Mouse (Mus musculus) right cerebral cortex, postnatal 36 days (tissue): ENCODE measurements around the gene Serpina1b.
A peak's percentile ranks its signal among the peaks of the same experiment; 100 is the strongest.
"Not testable (repeated sequence)": the region's sequence is repeated elsewhere in the genome, so short reads cannot be mapped to it uniquely, and the experiment has no call there.

Source experiments
- DNase-seq, 2 experiments: peaks; one replicate each; pipeline ENCODE4 v3.0.0; 2022; ENCODE audit warnings: low spot score in 2 of 2, mixed read lengths in 1 of 2

Gene Serpina1b

GRCm38 (mm10) chr12:103700144-103700750 lies 129.9 kb downstream of the Serpina1b start:
- no peak for DNase-seq

GRCm38 (mm10) chr12:103695429-103695828 lies 134.7 kb downstream of the Serpina1b start, which contains the start of gene Serpina1f:
TSS of gene Serpina1f (minus strand) at chr12:103695529.
- DNase-seq: no peak

GRCm38 (mm10) chr12:103688221-103688814 lies 141.9 kb downstream of the Serpina1b start:
- DNase-seq: no peak

DNA sequence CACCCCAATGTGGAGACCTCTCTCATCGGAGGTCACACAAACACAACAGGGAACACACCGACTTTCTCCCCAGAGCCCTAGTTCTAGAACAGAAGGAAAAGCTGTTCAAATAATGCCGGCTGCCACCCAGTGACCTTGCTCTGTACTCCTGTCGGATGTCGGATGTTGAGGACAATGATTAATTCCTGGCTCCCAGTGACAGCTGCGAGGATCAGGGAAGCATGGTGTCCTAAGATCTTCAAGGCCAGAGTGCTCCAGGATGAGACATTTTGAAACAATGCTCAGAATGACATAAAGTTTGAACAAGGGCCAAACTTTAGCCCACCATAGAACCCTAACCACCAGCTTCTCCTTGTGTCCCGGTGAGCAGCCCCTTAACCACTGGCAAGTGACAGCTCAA lies 143.2 kb downstream of the Serpina1b start:
- DNase-seq: no peak

DNA sequence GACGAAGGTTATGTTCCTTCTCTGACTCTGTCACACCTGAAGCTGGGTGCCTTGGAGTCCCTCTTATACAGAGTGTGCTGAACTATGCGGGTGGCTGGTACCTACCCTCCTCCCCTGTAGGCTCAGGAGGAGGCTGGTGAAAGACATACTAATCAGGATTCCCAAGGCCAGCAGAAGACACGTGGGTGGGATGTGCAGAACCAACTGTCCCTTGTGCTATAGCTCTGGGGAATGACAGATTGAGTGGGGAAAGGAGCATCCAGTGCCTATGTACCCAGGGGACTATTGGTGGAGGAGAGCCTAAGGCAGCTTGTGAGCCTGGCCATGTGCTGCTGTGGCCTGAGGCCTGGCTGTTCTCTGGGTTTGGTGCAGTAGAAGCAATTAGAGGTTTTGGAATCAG lies 144.1 kb downstream of the Serpina1b start:
- peak; percentile 28 to 59 for DNase-seq

GRCm38 (mm10) chr12:103685386-103685785 lies 144.8 kb downstream of the Serpina1b start:
- DNase-seq: no peak

GRCm38 (mm10) chr12:103683775-103684174 lies 146.4 kb downstream of the Serpina1b start:
- DNase-seq: no peak

DNA sequence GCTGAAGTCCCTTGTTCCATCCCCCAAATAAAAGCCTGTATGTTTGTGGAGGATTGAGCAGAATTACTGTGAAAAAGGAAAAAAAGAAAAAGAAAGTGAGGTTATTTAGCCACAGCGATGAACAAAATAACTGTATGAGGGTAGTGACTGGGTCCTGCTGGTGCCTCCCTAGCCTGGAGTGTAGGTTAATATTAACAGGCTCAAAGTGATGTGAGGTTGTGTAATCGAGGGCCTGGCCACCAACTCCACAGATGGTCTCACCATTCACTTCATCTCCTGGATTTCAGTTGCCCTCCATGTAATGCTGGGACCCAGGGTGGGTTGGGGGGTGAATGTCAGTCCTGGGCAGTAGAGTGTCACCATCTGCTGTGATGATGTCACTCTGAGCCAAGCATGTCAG lies 148.4 kb downstream of the Serpina1b start:
- no peak for DNase-seq

GRCm38 (mm10) chr12:103681169-103681568 lies 149.0 kb downstream of the Serpina1b start:
- DNase-seq: no peak

- not testable (repeated sequence) for DNase-seq
Observed at GRCm38 (mm10) chr12:103679853-103680252, 150.3 kb downstream of the Serpina1b start.
